In genomic region chr14:27280201-27280890, GRCm38 (mm10) we compare ENCODE assay signal across 15 mouse cellular contexts.
DNase-seq lines count a peak whose midpoint lies in the region; ATAC-seq lines count a peak whose summit lies in the region.
"Had no signal": no experiment of that assay in that cellular context is flagged by ENCODE, and none has a peak within 500 bp of the region (broad histone marks: within the 10 kb centered on the region; RNA-seq: fewer than 3 reads in every experiment).

No protein-coding gene starts in this region.

- ATAC-seq in activated CD4-positive, CD25-positive, alpha-beta regulatory T cell, adult 4 months: peak; percentile 49
- ATAC-seq in inflammation-experienced regulatory T-cells, adult 6 months: peak; percentile 75
- ATAC-seq: forebrain, embryonic 13.5 days; intestine, embryonic 16.5 days had no signal

- DNase-seq in gastrocnemius, adult 18-20 months (ENCODE audit: low spot score): peak; percentile 47
- no peak for DNase-seq in gastrocnemius, postnatal 4 days (ENCODE audit: low spot score in 2 of 2)
- peak; percentile 61 for DNase-seq in cerebellum, adult 9-10 months
- DNase-seq in layer of hippocampus, postnatal 25 days (ENCODE audit: extremely low spot score in 1 of 2, low spot score in 1 of 2): no peak
- no peak for DNase-seq in urinary bladder, postnatal 36 days (ENCODE audit: low spot score in 2 of 2)
- DNase-seq: adrenal gland, adult 2 months; heart, adult 2 months; heart, postnatal 36 days; kidney, postnatal 10 days; right cerebral cortex, adult 18-20 months; thymus, postnatal 36 days had no signal

Comparison
In these comparisons a context has a peak if more than half of its experiments do, and no peak if none do; other contexts are left out.
1. DNase-seq: peak in gastrocnemius, adult 18-20 months (single experiment) and cerebellum, adult 9-10 months (single experiment); none in gastrocnemius, postnatal 4 days (0 of 2), layer of hippocampus, postnatal 25 days (0 of 2) and urinary bladder, postnatal 36 days (0 of 2).